Mouse (Mus musculus) hindbrain, embryonic 11.5 days (tissue): Measurements from ENCODE around the gene Ranbp6. TPM values are rescaled to one million over a fixed set of nuclear protein-coding genes. Genes with fewer than 3 reads are reported as not detected.

ENCODE experiments used
- ATAC-seq: fragments of 200-750 bp; cut with Nextera tagmentation; 2 replicates; pipeline ENCODE4 v1.8.0; 2017; ENCODE audit warnings: mild to moderate bottlenecking, moderate TSS enrichment, moderate library complexity; ENCODE audit not compliant: low FRiP score
- DNase-seq: peaks from one replicate; pipeline ENCODE4 v3.0.0-alpha.2; 2015; ENCODE audit warnings: low spot score
- H3K27ac ChIP-seq: fragments of 300-500 bp; sonication (generic); 2 replicates; pipeline ENCODE4 v1.5.1; 2014; ENCODE audit warnings: mild to moderate bottlenecking, low read depth, low read length
- H3K27me3 ChIP-seq: fragments of 300-500 bp; sonication (generic); 2 replicates; pipeline ENCODE4 v1.6.1; 2014; ENCODE audit warnings: mild to moderate bottlenecking, low read length, moderate library complexity, mixed read lengths; ENCODE audit not compliant: control insufficient read depth, insufficient read depth
- H3K36me3 ChIP-seq: fragments of 300-500 bp; sonication (generic); 2 replicates; pipeline ENCODE4 v1.6.1; 2014; ENCODE audit warnings: mild to moderate bottlenecking, low read length, moderate library complexity, mixed read lengths; ENCODE audit not compliant: control insufficient read depth, insufficient read depth
- H3K4me1 ChIP-seq: fragments of 300-500 bp; sonication (generic); replicated peaks from 2 replicates; pipeline ENCODE4 v1.6.1; 2014; ENCODE audit warnings: low read length, mixed read lengths; ENCODE audit not compliant: control insufficient read depth, insufficient read depth
- H3K4me2 ChIP-seq: fragments of 300-500 bp; sonication (generic); replicated peaks from 2 replicates; pipeline ENCODE4 v1.6.1; 2014; ENCODE audit warnings: mild to moderate bottlenecking, low read depth, low read length
- H3K4me3 ChIP-seq: fragments of 300-500 bp; sonication (generic); 2 replicates; pipeline ENCODE4 v1.5.1; 2014; ENCODE audit warnings: low read depth, low read length
- H3K9ac ChIP-seq: fragments of 300-500 bp; sonication (generic); 2 replicates; pipeline ENCODE4 v1.6.1; 2014; ENCODE audit warnings: low read depth, low read length
- H3K9me3 ChIP-seq: fragments of 300-500 bp; sonication (generic); 2 replicates; pipeline ENCODE4 v1.6.1; 2016; ENCODE audit warnings: low read length; ENCODE audit not compliant: control insufficient read depth
- WGBS: fragments of 180-500 bp; shearing (Covaris S2); extraction: QIAGEN DNeasy Blood & Tissue Kit; methylation state at CpG from one replicate; pipeline ENCODE4 v1.1.7; 2014; 5-methylcytosine and 5-hydroxymethylcytosine counted together
- polyA plus RNA-seq: library from polyadenylated mRNA; unstranded; fragments of >200 nt; fragmentation: Nextera tagmentation; extraction: Ambion mirVana; gene quantifications from 2 replicates; pipeline ENCODE4 v1.2.1, GENCODE M21; 2014

The Ranbp6 gene
- polyA plus RNA-seq, 1 experiment from 2014 or later: 41.1 TPM

- H3K4me1 ChIP-seq: no peaks in the 10 kb centered on the region
- H3K27ac ChIP-seq: no peak overlapping the region
- H3K9me3 ChIP-seq: no peaks in the 10 kb centered on the region
- no peak for DNase-seq
- H3K36me3 ChIP-seq: no peaks in the 10 kb centered on the region
- no peak overlapping the region for H3K4me3 ChIP-seq
- ATAC-seq: no peak
- H3K9ac ChIP-seq: no peak overlapping the region
- no peak overlapping the region for H3K4me2 ChIP-seq
- H3K27me3 ChIP-seq: no peaks in the 10 kb centered on the region
These were observed 24.8 kb downstream of the Ranbp6 start for GRCm38 (mm10) chr19:29787997-29788396.

DNA sequence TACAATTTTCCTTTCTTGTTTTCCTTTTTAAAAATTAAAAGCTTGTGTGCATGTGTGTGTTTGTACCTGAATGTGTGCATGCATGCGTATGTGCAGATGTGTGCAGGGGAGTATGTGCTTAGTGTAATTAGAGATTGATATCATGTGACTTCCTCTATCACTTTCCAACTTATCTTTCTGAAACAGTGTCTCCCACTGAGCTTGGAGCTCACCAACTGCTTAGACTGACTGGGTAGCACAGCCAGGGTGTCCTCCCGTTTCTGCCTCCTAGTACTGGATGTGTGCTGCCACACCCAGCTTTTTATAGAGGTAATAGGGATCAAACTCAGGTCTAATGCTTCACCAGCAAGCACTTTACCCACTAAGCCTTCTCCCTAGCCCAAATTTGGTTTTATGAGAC, 29.9 kb downstream of the Ranbp6 start:
- Histone ChIP-seq H3K4me1 (no peaks in the 10 kb centered on the region), H3K4me3 (no peak overlapping the region), H3K36me3 (no peaks in the 10 kb centered on the region), H3K9ac (no peak overlapping the region), H3K27ac (no peak overlapping the region), H3K4me2 (no peak overlapping the region), H3K9me3 (no peaks in the 10 kb centered on the region), H3K27me3 (no peaks in the 10 kb centered on the region)
- ATAC-seq (no peak), DNase-seq (no peak)
- WGBS: 94% methylated on average over 2 of the region's 2 CpGs

Other genes starting within 250 kb of the Ranbp6 start
- 10.9 and 14.1 TPM in 2 replicates for gene Ermp1, start 164.6 kb downstream of the Ranbp6 start, polyA plus RNA-seq
- 0.19 and 0.33 TPM in 2 replicates for gene Mlana, start 115.2 kb downstream of the Ranbp6 start, polyA plus RNA-seq
- 9.0 and 9.8 TPM in 2 replicates for gene 9930021J03Rik, start 7.0 kb downstream of the Ranbp6 start, polyA plus RNA-seq
- gene Il33, start 112.1 kb upstream of the Ranbp6 start, polyA plus RNA-seq: 2.1 TPM in 2 replicates
- gene Trpd52l3, start 190.8 kb upstream of the Ranbp6 start, polyA plus RNA-seq: not detected in 2 replicates
- 84.6 and 90.4 TPM in 2 replicates for gene Uhrf2, start 217.5 kb upstream of the Ranbp6 start, polyA plus RNA-seq